Mouse (Mus musculus): ENCODE results near the gene 5730596B20Rik.
A peak's percentile ranks its signal among the peaks of the same experiment; 100 is the strongest.

5730596B20Rik gene

GRCm38 (mm10) chr6:52174968-52175751, 2.1 kb upstream of the 5730596B20Rik start:
- DNase-seq (ENCODE audit: extremely low read depth, insufficient read length, low spot score) = no peak

DNA sequence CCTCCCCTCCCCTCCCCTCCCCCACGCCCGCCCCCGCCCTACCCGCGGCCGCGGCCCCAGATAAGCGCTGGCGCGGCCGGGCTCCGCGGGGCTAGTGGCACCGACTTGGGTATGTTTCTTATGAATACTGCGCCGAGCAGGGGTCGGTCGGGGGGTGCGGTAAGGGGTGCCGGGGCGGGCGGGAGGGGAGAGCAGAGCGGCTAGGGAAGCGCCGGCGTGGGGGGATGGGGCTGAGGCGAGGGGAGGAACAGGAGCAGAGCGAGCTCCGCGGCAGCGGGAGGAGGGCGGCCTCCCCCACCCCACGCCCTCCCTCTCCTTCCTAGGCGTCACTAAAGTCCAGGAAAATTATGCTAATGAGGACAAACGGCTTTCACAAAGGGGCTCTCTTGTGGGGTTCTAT, 1.4 kb upstream of the 5730596B20Rik start:
- DNase-seq (ENCODE audit: extremely low read depth, insufficient read length, low spot score) = no peak

GRCm38 (mm10) chr6:52176391-52176790, 907 bp upstream of the 5730596B20Rik start:
- no peak for DNase-seq (ENCODE audit: extremely low read depth, insufficient read length, low spot score)

- no peak for DNase-seq (ENCODE audit: extremely low read depth, insufficient read length, low spot score)
These were observed 508 bp downstream of the 5730596B20Rik start for GRCm38 (mm10) chr6:52177806-52178205.

DNA sequence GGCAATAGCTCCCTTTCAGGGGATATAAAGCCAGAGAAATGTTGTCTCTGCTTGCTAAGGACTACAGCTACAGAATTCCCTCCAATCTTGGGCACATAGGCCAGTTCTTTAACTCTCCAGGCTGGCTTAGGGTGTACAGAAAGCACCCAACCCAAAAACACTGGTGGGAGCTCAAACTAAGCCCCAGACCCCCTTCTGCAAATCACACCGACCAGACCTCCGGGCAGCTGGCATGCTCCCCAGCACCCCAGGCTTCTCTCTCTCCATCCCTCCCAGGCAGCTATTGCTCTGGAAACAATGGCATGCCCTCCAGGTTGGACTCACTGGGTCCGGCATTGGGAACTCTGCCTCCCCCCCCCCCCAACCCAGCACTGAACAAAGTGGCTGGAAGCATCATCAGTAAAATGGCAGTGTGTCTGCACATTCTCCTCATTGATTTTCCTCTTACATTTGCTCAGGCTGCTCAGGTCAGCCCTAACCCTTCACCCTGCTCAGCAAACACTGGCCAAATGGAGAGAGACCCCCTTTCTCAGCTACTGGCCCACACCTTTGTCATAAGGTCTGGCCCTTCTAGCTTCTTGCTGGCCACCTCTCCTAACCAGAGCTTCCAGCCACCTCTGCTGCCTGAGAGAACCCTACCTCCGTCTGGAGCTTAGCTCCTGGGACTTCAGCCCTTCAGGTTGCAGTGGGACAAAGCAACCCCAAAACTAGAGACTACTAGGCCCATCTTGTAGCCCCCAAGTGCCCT, 1.8 kb downstream of the 5730596B20Rik start:
- DNase-seq (ENCODE audit: extremely low read depth, insufficient read length, low spot score) = no peak

GRCm38 (mm10) chr6:52179690-52180089, 2.4 kb downstream of the 5730596B20Rik start:
- DNase-seq (ENCODE audit: extremely low read depth, insufficient read length, low spot score) = no peak

- no peak for DNase-seq (ENCODE audit: extremely low read depth, insufficient read length, low spot score)
These were observed 3.0 kb downstream of the 5730596B20Rik start for GRCm38 (mm10) chr6:52180213-52180710.

- DNase-seq (ENCODE audit: extremely low read depth, insufficient read length, low spot score) = no peak
These were observed 3.4 kb downstream of the 5730596B20Rik start for GRCm38 (mm10) chr6:52180726-52181125.

GRCm38 (mm10) chr6:52182030-52182429, 4.7 kb downstream of the 5730596B20Rik start:
- DNase-seq (ENCODE audit: extremely low read depth, insufficient read length, low spot score) = no peak

DNA sequence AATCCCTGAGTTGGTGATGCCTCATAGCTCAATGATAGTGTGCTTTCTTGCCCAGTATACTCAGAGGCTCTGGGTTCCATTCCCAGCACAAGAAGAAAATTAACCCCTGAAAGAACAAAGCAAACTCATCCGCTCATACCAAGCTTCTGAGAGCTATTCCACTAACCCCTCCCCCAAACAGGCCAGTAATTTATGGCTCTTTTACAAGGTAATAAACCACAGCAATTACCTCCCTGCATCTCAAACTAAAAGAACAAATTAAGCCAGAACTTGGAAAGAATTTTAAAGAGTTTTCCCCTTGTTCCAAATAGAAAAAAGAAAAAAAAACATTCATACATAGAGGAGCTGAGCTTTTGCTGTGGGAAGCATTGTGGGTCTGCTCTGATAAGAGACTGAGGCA, 5.5 kb downstream of the 5730596B20Rik start:
- no peak for DNase-seq (ENCODE audit: extremely low read depth, insufficient read length, low spot score)

DNA sequence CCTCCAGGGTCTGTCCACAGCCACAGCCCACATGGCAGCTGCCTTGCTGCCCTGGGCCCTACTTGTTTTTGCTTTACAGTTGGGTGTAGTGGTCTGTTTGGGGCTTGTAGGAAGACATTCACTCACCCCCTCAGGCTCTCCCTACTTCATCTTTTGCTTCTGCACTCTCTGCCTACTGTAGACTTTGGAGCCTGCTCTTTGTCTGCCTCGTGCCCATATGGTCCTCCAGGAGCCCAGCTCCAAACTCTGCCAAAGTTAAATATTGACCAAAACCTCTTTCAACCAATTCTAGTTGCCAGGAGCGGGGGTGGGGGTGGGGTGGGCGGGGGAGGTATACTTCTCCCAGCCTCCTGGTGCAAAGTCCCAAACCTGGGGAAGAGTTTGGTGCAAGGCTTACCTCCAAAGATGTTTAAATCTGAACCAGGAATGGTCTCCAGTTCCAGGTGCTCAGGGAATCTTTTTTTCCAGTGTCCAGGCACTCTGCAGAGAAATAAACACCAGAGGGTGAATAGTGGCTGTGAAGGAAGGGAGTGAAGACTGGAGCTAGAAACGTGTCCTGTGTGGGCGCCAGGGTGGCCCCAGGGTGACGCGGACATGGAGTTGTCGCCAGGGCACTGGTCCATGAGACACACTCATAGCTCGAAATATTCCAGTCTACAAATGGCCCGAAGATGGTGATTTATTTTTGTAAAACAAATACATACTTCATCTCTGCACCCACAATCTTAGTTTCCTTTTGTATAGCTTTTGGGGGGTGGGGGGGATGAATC, 6.2 kb downstream of the 5730596B20Rik start:
- peak; percentile 32 for DNase-seq (ENCODE audit: extremely low read depth, insufficient read length, low spot score)

DNA sequence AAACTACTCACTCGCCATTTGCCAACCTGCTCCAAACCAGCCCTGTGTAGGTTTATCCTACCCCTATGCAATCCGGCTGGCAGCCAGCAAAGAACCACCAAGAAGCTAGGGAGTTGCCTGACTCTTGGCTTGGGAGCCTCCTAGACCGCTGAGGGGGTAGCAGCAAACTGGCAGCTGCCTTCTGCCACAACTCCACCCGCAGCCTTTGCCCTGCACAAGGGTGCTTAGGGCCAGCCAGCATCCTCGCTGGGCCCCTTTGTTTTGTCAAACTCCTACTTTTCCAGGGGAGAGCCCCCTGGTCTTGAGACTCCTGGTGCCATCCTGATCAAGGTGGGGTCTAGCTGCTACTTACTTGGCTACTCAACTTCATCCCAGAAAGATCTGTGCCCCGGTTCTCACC, 7.4 kb downstream of the 5730596B20Rik start:
- DNase-seq (ENCODE audit: extremely low read depth, insufficient read length, low spot score) = no peak

DNA sequence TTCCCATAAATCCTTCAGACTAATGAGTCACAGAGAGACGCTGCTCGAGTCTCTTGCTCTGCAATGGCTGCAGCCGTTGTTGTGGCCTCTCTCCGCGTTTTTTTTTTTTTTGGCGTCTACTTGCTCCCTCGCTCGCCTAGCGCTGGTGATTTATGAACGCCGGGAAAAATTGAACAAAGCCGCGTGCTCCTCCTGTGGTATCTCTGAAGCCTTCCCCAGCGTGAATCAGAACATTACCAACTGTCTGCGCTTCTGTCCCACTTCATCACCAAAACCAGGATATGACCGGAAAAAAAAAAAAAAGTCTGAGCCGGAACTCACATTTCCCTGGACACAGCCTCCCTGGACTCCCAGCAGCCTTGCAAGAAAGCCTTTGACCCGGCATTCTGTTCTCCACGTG, 7.9 kb downstream of the 5730596B20Rik start:
- peak; percentile 29 for DNase-seq (ENCODE audit: extremely low read depth, insufficient read length, low spot score)

DNA sequence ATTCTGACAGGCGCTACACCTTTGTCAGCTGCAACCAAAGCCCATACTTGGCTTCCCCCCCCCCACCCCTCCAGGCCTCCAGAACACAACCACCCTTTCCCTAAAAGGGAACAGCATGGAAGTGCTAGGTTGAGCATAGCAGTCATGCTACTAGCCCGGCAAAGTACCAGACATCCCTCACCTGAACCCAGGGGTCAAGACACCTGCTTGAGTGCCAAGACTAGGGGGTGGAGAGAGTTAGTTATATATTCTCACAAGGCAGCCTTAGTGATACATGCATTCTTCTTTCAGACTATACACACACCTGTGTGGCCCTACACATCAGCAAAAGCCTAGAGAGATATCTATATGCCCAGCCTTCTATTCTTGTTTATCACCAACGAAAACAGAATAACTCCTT, 8.5 kb downstream of the 5730596B20Rik start:
- DNase-seq (ENCODE audit: extremely low read depth, insufficient read length, low spot score) = no peak

DNA sequence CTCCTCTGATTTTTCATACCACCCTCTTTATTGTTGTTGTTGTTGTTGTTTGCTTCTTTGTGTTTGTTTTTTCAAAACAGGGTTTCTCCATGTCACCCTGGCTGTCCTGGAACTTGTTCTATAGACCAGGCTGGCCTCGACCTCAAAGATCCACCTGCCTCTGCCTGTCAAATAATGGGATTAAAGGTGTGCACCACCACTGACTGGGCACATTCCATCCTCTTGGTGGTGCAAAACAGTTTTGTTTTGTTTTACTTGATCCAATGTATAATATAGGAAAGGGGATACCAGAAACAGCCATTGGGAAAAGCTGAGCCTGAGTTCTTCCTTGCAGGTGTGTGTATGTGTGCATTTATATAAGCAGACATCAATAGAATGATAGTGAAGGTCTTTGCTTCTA, 9.2 kb downstream of the 5730596B20Rik start:
- no peak for DNase-seq (ENCODE audit: extremely low read depth, insufficient read length, low spot score)

- DNase-seq (ENCODE audit: extremely low read depth, insufficient read length, low spot score) = no peak
These were observed 11.9 kb downstream of the 5730596B20Rik start for GRCm38 (mm10) chr6:52189172-52189591.

DNA sequence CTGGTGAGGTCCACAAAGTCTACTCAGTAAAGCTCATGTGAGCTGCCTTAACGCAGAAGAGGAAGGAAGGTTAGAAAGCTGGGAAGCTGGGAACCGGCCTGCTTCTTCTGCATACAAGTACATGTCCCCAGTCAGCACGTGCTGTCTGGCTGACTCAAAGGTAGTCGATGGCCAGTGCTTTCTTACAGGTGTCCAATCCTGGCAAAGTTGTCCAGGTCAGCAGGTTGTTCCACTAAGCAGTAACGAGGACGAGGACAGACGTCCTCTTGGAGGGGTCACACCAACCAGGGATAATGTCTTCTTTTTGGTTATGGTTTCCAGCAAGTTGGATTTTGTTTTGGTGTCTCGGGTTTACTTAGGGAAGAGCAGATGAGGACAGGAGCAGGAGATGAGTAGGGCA, 12.6 kb downstream of the 5730596B20Rik start:
- DNase-seq (ENCODE audit: extremely low read depth, insufficient read length, low spot score) = no peak

DNA sequence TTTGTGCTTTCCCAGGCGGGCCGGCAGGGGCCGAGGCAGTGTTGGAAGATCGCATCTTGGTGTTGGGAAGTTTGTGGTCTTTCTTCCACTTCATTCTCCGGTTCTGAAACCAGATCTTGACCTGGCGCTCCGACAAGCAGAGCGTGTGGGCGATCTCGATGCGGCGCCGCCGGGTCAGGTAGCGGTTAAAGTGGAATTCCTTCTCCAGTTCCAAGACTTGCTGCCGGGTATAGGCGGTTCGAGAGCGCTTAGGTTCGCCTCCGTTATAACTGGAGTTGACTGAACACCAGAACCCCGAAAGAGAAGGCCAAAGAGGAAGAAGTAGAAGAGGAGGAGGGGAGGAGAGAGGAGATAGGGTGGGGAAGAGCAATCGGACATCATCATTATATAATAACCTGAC, 13.1 kb downstream of the 5730596B20Rik start:
- DNase-seq (ENCODE audit: extremely low read depth, insufficient read length, low spot score) = no peak

GRCm38 (mm10) chr6:52190906-52191810, 13.9 kb downstream of the 5730596B20Rik start, which contains the start of gene Hoxa4:
Hoxa4 (minus strand) TSS chr6:52191753.
- DNase-seq (ENCODE audit: extremely low read depth, insufficient read length, low spot score) = no peak

Measured in 3134 (cell line).